Mouse (Mus musculus) CH12.LX (cell line): ENCODE measurements around the gene Ppt2.

ENCODE experiments used
- CTCF ChIP-seq, 2 experiments: IDR thresholded peaks in 1 of 2; conservative IDR thresholded peaks in 1 of 2; 2 replicates each; pipeline ENCODE4 v1.5.1; 2011 to 2012; ENCODE audit warnings: low read depth in 2 of 2, low read length in 2 of 2, improper control_type of control experiment in 1 of 2, inconsistent platforms in 1 of 2, mild to moderate bottlenecking in 1 of 2, moderate library complexity in 1 of 2
- EP300 ChIP-seq: IDR thresholded peaks from 2 replicates; pipeline ENCODE4 v1.6.1; 2011; ENCODE audit warnings: low read length, improper control_type of control experiment
- MAZ ChIP-seq: IDR thresholded peaks from 2 replicates; pipeline ENCODE4 v1.6.1; 2012; ENCODE audit warnings: low read depth, mild to moderate bottlenecking, inconsistent platforms, low read length, improper control_type of control experiment, moderate library complexity
- POLR2A ChIP-seq: IDR thresholded peaks from 2 replicates; pipeline ENCODE4 v1.6.1; 2011; ENCODE audit warnings: low read depth, mild to moderate bottlenecking, improper control_type of control experiment, low read length
- RCOR1 ChIP-seq: conservative IDR thresholded peaks from 2 replicates; pipeline ENCODE4 v1.6.1; 2012; ENCODE audit warnings: low read depth, mild to moderate bottlenecking, inconsistent platforms, low read length, improper control_type of control experiment
- TCF12 ChIP-seq: IDR thresholded peaks from 2 replicates; pipeline ENCODE4 v1.6.1; 2014; ENCODE audit warnings: low read depth, mild to moderate bottlenecking, inconsistent platforms, low read length, improper control_type of control experiment
- USF1 ChIP-seq: IDR thresholded peaks from 2 replicates; pipeline ENCODE4 v1.6.1; 2014; ENCODE audit warnings: low read depth, mild to moderate bottlenecking, inconsistent platforms, low read length, improper control_type of control experiment

GRCm38 (mm10) chr17:34652546-34652945 is 24.2 kb upstream of the Ppt2 start:
- TF ChIP-seq TCF12 (no peak), CTCF (conservative IDR thresholded peaks at IDR 0.05 in 1 of 2, IDR thresholded peaks at IDR 0.05 in 1 of 2; ENCODE audit: low read depth in 2 of 2, low read length in 2 of 2) (no peak), USF1 (no peak), RCOR1 (no peak), EP300 (no peak), POLR2A (no peak), MAZ (no peak)
